Mouse (Mus musculus): ENCODE results near the gene B3glct. TPM values are rescaled to one million over a fixed set of nuclear protein-coding genes. Genes with fewer than 3 reads are reported as not detected.

B3glct gene
- polyA plus RNA-seq (2012; ENCODE audit: low replicate concordance) = 1.6 and 12.9 TPM in 2 replicates

DNA sequence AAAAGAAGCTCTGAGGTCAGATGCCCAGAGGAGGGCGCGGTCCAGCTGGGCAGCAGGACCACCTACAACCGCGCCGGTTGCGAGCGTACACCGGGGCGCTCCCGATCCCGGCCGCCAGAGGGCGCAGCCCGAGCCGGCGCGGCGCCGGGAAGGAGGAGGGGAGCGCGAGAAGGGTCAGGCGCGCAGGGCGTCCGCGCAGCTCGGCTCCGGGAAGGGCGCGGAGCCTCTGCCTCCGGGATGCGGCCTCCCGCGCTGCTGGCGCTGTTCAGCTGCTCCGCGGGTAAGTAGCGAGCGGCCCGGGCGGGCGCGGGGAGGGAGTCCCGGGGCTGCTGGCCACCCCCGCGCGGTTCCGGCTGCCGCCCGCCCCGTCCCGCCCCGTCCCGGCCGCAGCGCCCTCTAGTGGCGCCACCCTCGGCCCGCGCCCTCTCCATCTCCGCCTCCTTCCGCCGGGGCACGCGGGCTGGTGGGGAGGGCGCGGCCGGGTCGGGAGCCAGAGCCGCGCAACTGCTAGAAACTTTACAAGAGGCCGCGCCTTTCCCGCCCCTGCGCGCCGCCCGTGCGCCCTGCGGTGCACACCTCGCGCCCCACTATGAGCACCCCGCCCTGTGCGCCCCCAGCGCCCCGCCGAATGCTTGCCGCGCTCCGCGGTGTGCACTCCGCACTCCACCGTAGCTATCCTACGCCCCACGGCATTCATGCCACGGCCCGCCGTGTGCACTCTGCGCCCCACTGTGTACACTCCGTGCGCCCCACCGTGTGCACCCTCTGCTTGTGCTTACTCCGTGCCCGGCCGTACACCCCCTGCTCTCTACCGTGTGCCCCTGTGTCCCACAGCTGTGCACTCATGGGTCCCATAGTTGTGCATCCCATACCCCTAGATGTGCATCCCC lies at the start of gene B3glct:
TSS of gene B3glct (plus strand) at position 131 of the 890 bp plus-strand sequence.

DNA sequence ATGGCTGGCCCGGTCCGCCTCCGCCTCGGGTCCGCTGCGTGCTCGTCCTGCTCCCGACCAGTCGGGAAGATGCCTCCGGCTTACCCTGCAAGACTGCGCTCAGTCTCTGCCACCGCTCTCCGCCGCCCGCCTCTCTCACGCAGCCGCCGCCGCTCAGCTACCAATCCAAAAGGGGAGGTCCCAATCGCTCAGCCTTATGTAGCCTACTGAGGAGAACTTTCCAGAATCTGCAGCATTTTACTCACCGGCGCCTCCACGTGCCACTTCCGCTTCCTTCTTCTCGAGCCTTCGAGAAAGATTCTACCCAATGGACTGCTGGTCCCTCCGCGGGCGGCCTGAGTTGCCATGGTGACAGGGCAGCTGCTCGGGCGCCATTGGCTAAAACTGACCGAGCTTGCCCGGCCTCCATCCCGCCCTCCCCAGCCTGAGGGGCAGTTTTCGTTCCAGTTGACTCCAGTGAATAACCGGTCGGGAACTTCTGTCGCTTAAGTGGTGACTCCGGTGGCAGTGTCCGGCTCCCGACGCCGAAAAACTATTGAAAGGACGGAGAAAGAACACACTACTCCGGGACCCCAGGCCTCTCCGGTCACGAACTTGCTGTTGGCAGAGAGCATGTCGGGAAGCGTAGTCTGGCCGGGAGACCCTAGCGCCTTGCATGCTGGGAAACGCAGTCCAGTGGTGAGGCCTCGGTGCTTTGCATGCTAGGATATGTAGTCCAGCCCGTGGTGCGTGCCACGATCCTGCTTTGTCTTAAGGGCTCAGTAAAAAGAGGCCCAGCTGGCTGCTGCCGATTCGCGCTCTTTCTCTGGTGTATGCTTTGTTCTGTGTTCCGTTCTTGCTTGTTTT lies 41.7 kb upstream of the B3glct start, which contains the start of gene Hsph1:
TSS of gene Hsph1 (minus strand) at position 302 of the 846 bp plus-strand sequence.

Other genes starting within 250 kb of the B3glct start
- not detected in 2 replicates for gene Tex26, start 238.6 kb upstream of the B3glct start, polyA plus RNA-seq (2012; ENCODE audit: low replicate concordance)
- gene Wdr95, start 149.6 kb upstream of the B3glct start, polyA plus RNA-seq (2012; ENCODE audit: low replicate concordance) = not detected in 2 replicates
- gene Hsph1, start 41.9 kb upstream of the B3glct start, polyA plus RNA-seq (2012; ENCODE audit: low replicate concordance) = 77.6 and 94.9 TPM in 2 replicates